Mouse (Mus musculus): ENCODE results near the gene Slc7a10. TPM values are rescaled to one million over a fixed set of nuclear protein-coding genes. Genes with fewer than 3 reads are reported as not detected.

The Slc7a10 gene
- total RNA-seq (2023) = not detected

DNA sequence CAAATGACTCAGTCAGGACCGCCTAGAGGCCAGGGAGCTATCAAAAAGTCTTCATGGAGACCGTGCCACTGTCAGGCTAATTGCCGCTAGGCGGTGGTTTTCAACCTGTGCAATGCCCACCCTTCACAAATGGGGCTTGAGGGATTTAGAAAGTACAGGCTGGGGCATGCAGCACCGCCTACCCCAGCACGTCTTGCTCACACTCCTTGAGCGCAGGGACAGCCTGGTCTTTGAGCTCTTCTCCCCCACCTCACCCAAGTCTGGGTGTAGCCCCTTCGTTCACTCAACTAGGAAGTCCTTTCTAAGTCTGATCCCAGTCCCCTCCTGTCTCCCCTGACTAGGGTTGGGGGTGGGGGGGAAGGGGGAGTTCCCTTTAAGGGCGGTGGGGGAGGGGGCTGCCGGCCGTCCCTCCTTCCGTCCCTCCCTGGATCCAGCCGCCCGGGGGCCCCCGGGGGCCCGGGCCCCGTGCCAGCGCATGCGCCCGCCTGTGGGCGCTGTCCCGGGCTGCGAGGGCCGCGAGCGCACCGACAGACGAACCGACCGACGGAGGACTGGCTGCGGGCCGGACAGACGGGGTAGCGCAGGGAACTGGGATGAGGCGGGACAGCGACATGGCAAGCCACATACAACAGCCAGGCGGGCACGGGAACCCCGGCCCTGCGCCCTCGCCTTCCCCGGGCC lies at the start of gene Slc7a10:
Gene Slc7a10, plus strand, starts transcription at position 497 of the 681 bp plus-strand sequence.

GRCm38 (mm10) chr7:35215225-35215624 lies 29.0 kb downstream of the Slc7a10 start, which contains the start of gene Lrp3:
Gene Lrp3 (minus strand): TSS chr7:35215498.

Other genes with a start within 250 kb of the Slc7a10 start
- 10 to 100 TPM; 39.5 to 41.2 TPM for gene Cebpg, start 129.8 kb upstream of the Slc7a10 start, total RNA-seq (2023)
- 10 to 100 TPM; 62.6 to 77.3 TPM for gene Cebpa, start 67.1 kb upstream of the Slc7a10 start, total RNA-seq (2023)
- not detected for gene Lrp3, start 29.1 kb downstream of the Slc7a10 start, total RNA-seq (2023)
- gene Gpatch1, start 132.1 kb downstream of the Slc7a10 start, total RNA-seq (2023) = 1 to 10 TPM; 4.9 to 7.1 TPM
- under 1 TPM in 1 of 2 experiments, not detected in 1; 0.38 TPM for gene Rhpn2, start 147.8 kb downstream of the Slc7a10 start, total RNA-seq (2023)
- gene Faap24, start 210.5 kb downstream of the Slc7a10 start, total RNA-seq (2023) = 1 to 10 TPM; 8.3 to 8.6 TPM
- 1 to 10 TPM; 7.0 to 9.7 TPM for gene Cep89, start 210.7 kb downstream of the Slc7a10 start, total RNA-seq (2023)